Mouse (Mus musculus) forebrain, postnatal 0 days (tissue): ENCODE measurements at regions not wholly inside any gene's neighbourhood (a gene's known extent, or its start where the extent isn't known, plus 50 kb on each side); places are given as distances from the start of the nearest gene placed in this dataset.

Source experiments
- ATAC-seq: fragments of 200-750 bp; cut with Nextera tagmentation; 2 replicates; pipeline ENCODE4 v1.8.0; 2017; ENCODE audit warnings: mild to moderate bottlenecking, moderate library complexity
- DNase-seq: peaks from one replicate; pipeline ENCODE4 v3.0.0-alpha.2; 2015
- H3K27ac ChIP-seq: fragments of 300-500 bp; sonication (generic); 2 replicates; pipeline ENCODE4 v1.5.1; 2014; ENCODE audit warnings: low read depth, mild to moderate bottlenecking, antibody characterized with exemption, low read length, moderate library complexity, mixed read lengths
- H3K27me3 ChIP-seq: fragments of 300-500 bp; sonication (generic); 2 replicates; pipeline ENCODE4 v1.6.1; 2014; ENCODE audit warnings: mild to moderate bottlenecking, low read length, mixed read lengths; ENCODE audit not compliant: insufficient read depth
- H3K36me3 ChIP-seq: fragments of 300-500 bp; sonication (generic); 2 replicates; pipeline ENCODE4 v1.6.1; 2014; ENCODE audit warnings: mild to moderate bottlenecking, moderate library complexity; ENCODE audit not compliant: insufficient read depth
- H3K4me1 ChIP-seq: fragments of 300-500 bp; sonication (generic); 2 replicates; pipeline ENCODE4 v1.6.1; 2014; ENCODE audit warnings: antibody characterized with exemption; ENCODE audit not compliant: insufficient read depth
- H3K4me2 ChIP-seq: fragments of 300-500 bp; sonication (generic); 2 replicates; pipeline ENCODE4 v1.6.1; 2014; ENCODE audit warnings: low read depth, mild to moderate bottlenecking, moderate library complexity
- H3K4me3 ChIP-seq: fragments of 300-500 bp; sonication (generic); 2 replicates; pipeline ENCODE4 v1.5.1; 2014; ENCODE audit warnings: low read depth, low read length, mixed read lengths
- H3K9ac ChIP-seq: fragments of 300-500 bp; sonication (generic); 2 replicates; pipeline ENCODE4 v1.6.1; 2014; ENCODE audit warnings: mild to moderate bottlenecking
- H3K9me3 ChIP-seq: fragments of 300-500 bp; sonication (generic); 2 replicates; pipeline ENCODE4 v1.6.1; 2016; ENCODE audit warnings: low read length
- CTCF ChIP-seq: sonication (generic); IDR thresholded peaks from 2 replicates; pipeline ENCODE4 v1.5.1; 2016; ENCODE audit warnings: antibody characterized with exemption, control low read depth, low read depth
- WGBS: fragments of 180-500 bp; shearing (Covaris S2); extraction: QIAGEN DNeasy Blood & Tissue Kit; methylation state at CpG from one replicate; pipeline ENCODE4 v1.1.7; 2014; 5-methylcytosine and 5-hydroxymethylcytosine counted together

DNA sequence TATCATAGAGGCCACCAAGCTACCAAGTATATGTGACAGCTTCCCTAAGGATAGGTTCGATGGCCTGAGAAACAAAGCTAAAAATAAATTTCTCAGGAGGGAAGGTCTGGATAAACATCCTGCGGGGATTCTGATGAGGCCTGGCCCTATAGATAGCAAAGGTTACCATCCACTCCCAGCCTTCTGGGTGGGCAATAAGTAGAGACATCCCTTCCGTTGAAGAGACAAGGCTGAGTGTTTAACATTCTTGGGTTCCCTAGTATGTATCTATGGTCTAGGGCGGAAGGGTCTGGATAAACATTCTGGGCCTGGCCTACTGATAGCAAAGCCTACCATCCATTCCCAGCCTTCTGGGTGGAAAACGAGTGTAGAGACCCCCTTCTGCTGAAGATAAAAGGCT lies 180.5 kb upstream of the Dlk1 start:
- ATAC-seq (no peak), DNase-seq (no peak)
- no peaks in the 10 kb centered on the region for H3K27me3 ChIP-seq
- H3K4me1 ChIP-seq = no peaks in the 10 kb centered on the region
- no peak overlapping the region for H3K4me2 ChIP-seq
- no peaks in the 10 kb centered on the region for H3K36me3 ChIP-seq
- H3K9me3 ChIP-seq = no peaks in the 10 kb centered on the region
- H3K4me3 ChIP-seq = no peak overlapping the region
- no peak overlapping the region for H3K9ac ChIP-seq
- WGBS = 81% methylated on average over 5 of the region's 5 CpGs
- TF ChIP-seq CTCF = no peak
- no peak overlapping the region for H3K27ac ChIP-seq

GRCm38 (mm10) chr12:109314850-109315249 lies 137.8 kb upstream of the Dlk1 start:
- H3K4me3 ChIP-seq = no peak overlapping the region
- 27% methylated on average over 6 of the region's 6 CpGs for WGBS
- no peak overlapping the region for H3K9ac ChIP-seq
- no peaks in the 10 kb centered on the region for H3K36me3 ChIP-seq
- TF ChIP-seq CTCF = peak; percentile 27; the same call in 1 of the 2 replicates
- H3K4me2 ChIP-seq = no peak overlapping the region
- ATAC-seq (no peak), DNase-seq (no peak)
- no peaks in the 10 kb centered on the region for H3K4me1 ChIP-seq
- no peak overlapping the region for H3K27ac ChIP-seq
- no peaks in the 10 kb centered on the region for H3K27me3 ChIP-seq
- H3K9me3 ChIP-seq = 0 out of 2 replicates have a peak, but pooled peaks cover 5% of the 10 kb centered on the region

DNA sequence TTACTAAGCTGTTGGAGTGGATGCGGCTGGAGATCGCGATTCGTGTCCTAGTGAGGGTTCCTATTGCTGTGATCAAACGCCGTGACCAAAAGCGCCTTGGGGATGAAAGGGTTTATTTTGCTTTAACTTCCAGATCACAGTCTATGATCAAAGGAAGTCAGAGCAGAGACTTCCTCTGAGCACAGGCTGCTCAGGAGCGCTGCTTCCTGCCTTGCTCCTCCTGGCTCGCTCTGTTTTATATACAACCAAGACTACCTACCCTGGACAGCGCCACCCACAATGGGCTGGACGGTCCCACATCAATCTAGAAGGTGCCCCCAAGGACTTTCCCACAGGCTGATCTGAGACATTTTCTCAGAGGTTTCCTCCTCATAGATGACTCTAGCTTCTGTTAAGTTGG lies 126.6 kb upstream of the Dlk1 start:
- H3K9ac ChIP-seq = no peak overlapping the region
- no peak overlapping the region for H3K4me3 ChIP-seq
- no peaks in the 10 kb centered on the region for H3K36me3 ChIP-seq
- ATAC-seq (no peak), DNase-seq (no peak)
- no peak for TF ChIP-seq CTCF
- no peaks in the 10 kb centered on the region for H3K27me3 ChIP-seq
- H3K27ac ChIP-seq = no peak overlapping the region
- no peaks in the 10 kb centered on the region for H3K4me1 ChIP-seq
- H3K4me2 ChIP-seq = no peak overlapping the region
- H3K9me3 ChIP-seq = no peaks in the 10 kb centered on the region
- 72% methylated on average over 11 of the region's 11 CpGs for WGBS

DNA sequence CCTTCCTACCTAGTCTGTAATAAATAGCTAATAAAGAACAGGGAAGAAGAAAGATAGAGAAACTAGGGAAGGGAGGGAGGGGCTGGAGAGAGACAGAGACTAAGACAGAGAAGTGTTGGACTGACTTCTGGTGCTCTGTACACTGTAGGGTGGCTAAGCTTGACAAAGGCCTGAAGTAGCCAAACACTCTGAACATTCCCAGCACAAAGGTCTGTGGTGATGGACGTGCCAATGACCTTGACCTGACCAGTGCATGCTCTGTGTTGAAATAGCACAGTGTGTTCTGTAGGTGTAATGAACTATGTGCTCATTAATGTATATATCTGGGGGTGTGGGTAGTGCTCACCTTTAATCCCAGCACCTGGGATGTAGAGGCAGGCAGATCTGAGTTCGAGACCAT lies 81.3 kb upstream of the Dlk1 start:
- Histone ChIP-seq H3K27ac (no peak overlapping the region), H3K4me3 (no peak overlapping the region), H3K4me2 (no peak overlapping the region), H3K36me3 (no peaks in the 10 kb centered on the region), H3K9me3 (0 out of 2 replicates have a peak, but pooled peaks cover 3% of the 10 kb centered on the region), H3K27me3 (no peaks in the 10 kb centered on the region), H3K4me1 (no peaks in the 10 kb centered on the region), H3K9ac (no peak overlapping the region)
- TF ChIP-seq CTCF = no peak
- 85% methylated on average over 2 of the region's 2 CpGs for WGBS
- DNase-seq (no peak), ATAC-seq (no peak)

DNA sequence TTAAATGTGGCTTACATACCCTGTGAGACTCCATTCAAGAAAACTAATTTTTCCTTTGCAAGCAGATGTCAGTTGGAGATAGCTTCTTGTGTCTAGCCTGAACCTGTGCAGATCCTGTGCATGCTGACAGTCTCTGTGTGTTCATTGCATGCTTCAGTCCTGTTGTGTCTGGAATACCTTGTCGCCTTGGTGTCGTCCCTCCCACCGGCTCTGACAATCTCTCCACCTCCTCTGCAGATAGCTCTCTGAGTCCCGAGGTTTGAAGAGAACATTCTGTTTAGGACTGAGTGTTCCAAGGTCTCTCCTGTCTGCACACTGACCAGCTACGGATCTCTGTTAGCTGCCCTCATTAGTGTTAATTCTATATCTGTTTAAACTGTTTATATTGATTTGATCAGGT lies 66.8 kb upstream of the Dlk1 start:
- Histone ChIP-seq H3K4me2 (no peak overlapping the region), H3K27ac (no peak overlapping the region), H3K4me3 (no peak overlapping the region), H3K9me3 (no peaks in the 10 kb centered on the region), H3K27me3 (no peaks in the 10 kb centered on the region), H3K9ac (no peak overlapping the region), H3K36me3 (no peaks in the 10 kb centered on the region), H3K4me1 (no peaks in the 10 kb centered on the region)
- no peak for ATAC-seq
- DNase-seq = no peak
- TF ChIP-seq CTCF = no peak
- WGBS = 86% methylated on average over 5 of the region's 5 CpGs

- ATAC-seq (no peak), DNase-seq (no peak)
- H3K27ac ChIP-seq = no peak overlapping the region
- peaks cover 11% of the 10 kb centered on the region for H3K4me1 ChIP-seq
- TF ChIP-seq CTCF = no peak
- H3K36me3 ChIP-seq = no peaks in the 10 kb centered on the region
- no peak overlapping the region for H3K9ac ChIP-seq
- H3K27me3 ChIP-seq = no peaks in the 10 kb centered on the region
- no peak overlapping the region for H3K4me3 ChIP-seq
- no peak overlapping the region for H3K4me2 ChIP-seq
- H3K9me3 ChIP-seq = no peaks in the 10 kb centered on the region
- 56% methylated on average over 7 of the region's 7 CpGs for WGBS
Measured at GRCm38 (mm10) chr12:109388791-109389190, 63.8 kb upstream of the Dlk1 start.

GRCm38 (mm10) chr12:109390388-109390920 lies 62.2 kb upstream of the Dlk1 start:
- H3K9ac ChIP-seq = no peak overlapping the region
- H3K27me3 ChIP-seq = no peaks in the 10 kb centered on the region
- H3K36me3 ChIP-seq = no peaks in the 10 kb centered on the region
- peaks cover 22% of the 10 kb centered on the region for H3K4me1 ChIP-seq
- 97% methylated on average over 12 of the region's 12 CpGs for WGBS
- H3K9me3 ChIP-seq = no peaks in the 10 kb centered on the region
- no peak overlapping the region for H3K4me2 ChIP-seq
- DNase-seq (no peak), ATAC-seq (no peak)
- TF ChIP-seq CTCF = no peak
- H3K4me3 ChIP-seq = no peak overlapping the region
- no peak overlapping the region for H3K27ac ChIP-seq
